Mouse (Mus musculus) cerebellum, postnatal 36 days (tissue): ENCODE data around the gene Ccdc106.
"Not testable (repeated sequence)": the region's sequence is repeated elsewhere in the genome, so short reads cannot be mapped to it uniquely, and the experiment has no call there.

Experiments
- DNase-seq, 2 experiments: peaks; one replicate each; pipeline ENCODE4 v3.0.0; 2021 to 2022; ENCODE audit warnings: mixed read lengths in 2 of 2

Ccdc106 gene

GRCm38 (mm10) chr7:5052931-5053343 lies 32.6 kb downstream of the Ccdc106 start:
- no peak for DNase-seq

GRCm38 (mm10) chr7:5053456-5054179 lies 33.3 kb downstream of the Ccdc106 start:
- peak; percentile 48 to 51 for DNase-seq

- DNase-seq = peak; percentile 52 to 62
Measured at GRCm38 (mm10) chr7:5056651-5057263, 36.4 kb downstream of the Ccdc106 start.

GRCm38 (mm10) chr7:5057381-5057780 lies 37.0 kb downstream of the Ccdc106 start:
- no peak for DNase-seq

- no peak for DNase-seq
Measured at GRCm38 (mm10) chr7:5057804-5058203, 37.5 kb downstream of the Ccdc106 start.

- DNase-seq = no peak
Measured at GRCm38 (mm10) chr7:5058631-5059030, 38.3 kb downstream of the Ccdc106 start.

GRCm38 (mm10) chr7:5059421-5059820 lies 39.1 kb downstream of the Ccdc106 start:
- no peak for DNase-seq

GRCm38 (mm10) chr7:5060239-5060731 lies 39.9 kb downstream of the Ccdc106 start:
- peak; percentile 86 to 87 for DNase-seq

- peak; percentile 99 to 100 for DNase-seq
Measured at GRCm38 (mm10) chr7:5060944-5061773, 40.8 kb downstream of the Ccdc106 start.

- DNase-seq = peak; percentile 94 to 96
Measured at GRCm38 (mm10) chr7:5061774-5062359, 41.5 kb downstream of the Ccdc106 start, which contains the start of gene U2af2. Gene U2af2 (plus strand): TSS chr7:5062143.

GRCm38 (mm10) chr7:5062360-5063001 lies 42.1 kb downstream of the Ccdc106 start:
- no peak for DNase-seq

- no peak for DNase-seq
Measured at GRCm38 (mm10) chr7:5064886-5065285, 44.5 kb downstream of the Ccdc106 start.

GRCm38 (mm10) chr7:5073586-5073985 lies 53.2 kb downstream of the Ccdc106 start:
- no peak for DNase-seq

GRCm38 (mm10) chr7:5074984-5075383 lies 54.6 kb downstream of the Ccdc106 start:
- no peak for DNase-seq

- DNase-seq = no peak
Measured at GRCm38 (mm10) chr7:5076931-5077330, 56.6 kb downstream of the Ccdc106 start.

- not testable (repeated sequence) for DNase-seq
Measured at GRCm38 (mm10) chr7:5079365-5080009, 59.1 kb downstream of the Ccdc106 start.

GRCm38 (mm10) chr7:5080010-5080751 lies 59.8 kb downstream of the Ccdc106 start, which contains the start of gene Epn1:
Gene Epn1 (plus strand): TSS chr7:5080235.
- peak; percentile 97 to 98 for DNase-seq

- DNase-seq = no peak
Measured at GRCm38 (mm10) chr7:5080815-5081214, 60.5 kb downstream of the Ccdc106 start.

GRCm38 (mm10) chr7:5081241-5081640 lies 60.9 kb downstream of the Ccdc106 start:
- DNase-seq = no peak

- DNase-seq = no peak
Measured at GRCm38 (mm10) chr7:5081939-5082338, 61.6 kb downstream of the Ccdc106 start.
